Mouse (Mus musculus) lung, adult 18-20 months (tissue): ENCODE data around the gene 4930432K21Rik.

Source experiments
- DNase-seq, 2 experiments: peaks; one replicate each; pipeline ENCODE4 v3.0.0; 2022; ENCODE audit warnings: mixed read lengths in 2 of 2

The 4930432K21Rik gene

DNA sequence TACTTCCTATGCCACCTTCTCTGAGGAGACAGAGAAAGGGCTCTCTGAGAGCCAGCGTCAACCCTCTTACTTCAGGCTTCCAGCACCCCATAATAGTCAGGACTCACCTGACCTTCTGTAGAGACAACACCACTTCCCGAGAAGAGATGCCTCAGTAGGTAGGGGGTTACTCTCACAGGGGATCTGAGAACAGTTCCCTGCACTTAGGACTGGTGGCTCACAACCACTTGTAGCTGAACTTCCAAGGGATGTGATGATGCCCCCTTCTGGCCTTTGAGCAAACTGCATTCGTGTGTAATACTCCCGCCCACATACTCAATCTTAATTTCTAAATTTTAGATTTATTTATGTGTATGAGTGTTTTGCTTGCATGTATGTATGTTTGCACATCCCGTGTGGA lies 45.7 kb downstream of the 4930432K21Rik start:
- peak in 1 of 2 experiments; percentile 23 for DNase-seq

DNA sequence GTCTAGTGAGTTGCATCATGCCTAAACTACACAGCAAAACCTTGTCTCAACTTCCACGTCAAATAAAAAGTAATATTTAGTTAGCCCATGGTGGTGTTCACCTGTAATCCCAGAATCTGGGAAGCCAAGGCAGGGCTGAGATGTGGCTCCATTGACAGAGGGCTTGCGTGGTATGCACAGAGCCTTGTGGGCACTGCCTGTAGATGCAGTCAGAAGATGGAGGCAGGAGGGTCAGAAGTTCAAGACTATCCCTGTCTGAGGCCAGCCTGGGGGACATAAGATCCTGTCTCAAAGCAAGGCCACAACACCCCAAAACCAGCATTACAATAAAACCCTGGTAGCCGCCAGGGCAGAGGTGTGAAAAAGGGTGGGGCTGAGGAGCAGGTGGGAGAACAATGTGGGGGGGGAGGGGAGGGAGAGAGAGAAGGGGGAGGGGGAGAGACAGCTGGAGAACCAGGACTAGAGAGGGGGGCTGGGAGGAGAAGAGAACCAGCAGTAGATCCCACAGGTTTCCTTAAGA lies 46.5 kb downstream of the 4930432K21Rik start:
- no peak for DNase-seq

DNA sequence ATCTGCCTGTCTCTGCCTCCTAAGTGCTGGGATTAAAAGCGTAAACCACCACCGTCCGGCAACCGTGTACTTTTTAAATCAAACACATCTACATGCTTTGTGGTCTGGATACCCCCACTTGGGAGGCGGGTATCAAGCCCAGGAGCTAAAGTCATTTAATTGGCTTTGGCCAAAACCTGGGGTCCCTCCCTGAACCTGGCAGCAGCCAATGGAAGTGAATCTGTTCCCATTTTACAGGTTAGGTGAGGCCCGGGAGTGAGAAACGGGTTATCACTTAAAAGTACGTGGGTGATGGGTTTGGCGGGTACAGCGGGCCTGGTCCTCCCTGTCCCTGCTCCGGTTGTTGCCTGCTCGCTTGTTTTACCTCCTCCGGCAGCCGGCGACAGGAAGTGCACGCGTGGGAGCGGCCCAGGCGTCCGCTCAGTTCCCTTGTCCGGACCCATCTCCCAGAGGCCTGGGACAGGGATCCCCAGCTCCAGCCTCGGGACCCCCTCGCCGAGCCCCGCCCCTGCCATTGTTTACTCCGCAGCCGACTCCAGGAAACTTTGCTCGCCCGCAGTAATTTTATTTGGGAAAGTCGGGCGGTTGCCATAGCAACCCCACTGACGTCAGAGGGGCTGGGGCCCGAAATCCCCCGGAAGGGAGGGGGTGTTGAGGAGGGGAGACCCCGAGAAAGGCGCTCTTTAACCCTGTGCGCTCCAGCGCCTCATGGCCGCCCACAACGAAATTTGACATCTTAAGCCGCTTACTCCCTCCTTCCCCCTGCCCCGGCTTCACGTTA lies 49.5 kb downstream of the 4930432K21Rik start:
- DNase-seq = peak; percentile 92 to 96

DNA sequence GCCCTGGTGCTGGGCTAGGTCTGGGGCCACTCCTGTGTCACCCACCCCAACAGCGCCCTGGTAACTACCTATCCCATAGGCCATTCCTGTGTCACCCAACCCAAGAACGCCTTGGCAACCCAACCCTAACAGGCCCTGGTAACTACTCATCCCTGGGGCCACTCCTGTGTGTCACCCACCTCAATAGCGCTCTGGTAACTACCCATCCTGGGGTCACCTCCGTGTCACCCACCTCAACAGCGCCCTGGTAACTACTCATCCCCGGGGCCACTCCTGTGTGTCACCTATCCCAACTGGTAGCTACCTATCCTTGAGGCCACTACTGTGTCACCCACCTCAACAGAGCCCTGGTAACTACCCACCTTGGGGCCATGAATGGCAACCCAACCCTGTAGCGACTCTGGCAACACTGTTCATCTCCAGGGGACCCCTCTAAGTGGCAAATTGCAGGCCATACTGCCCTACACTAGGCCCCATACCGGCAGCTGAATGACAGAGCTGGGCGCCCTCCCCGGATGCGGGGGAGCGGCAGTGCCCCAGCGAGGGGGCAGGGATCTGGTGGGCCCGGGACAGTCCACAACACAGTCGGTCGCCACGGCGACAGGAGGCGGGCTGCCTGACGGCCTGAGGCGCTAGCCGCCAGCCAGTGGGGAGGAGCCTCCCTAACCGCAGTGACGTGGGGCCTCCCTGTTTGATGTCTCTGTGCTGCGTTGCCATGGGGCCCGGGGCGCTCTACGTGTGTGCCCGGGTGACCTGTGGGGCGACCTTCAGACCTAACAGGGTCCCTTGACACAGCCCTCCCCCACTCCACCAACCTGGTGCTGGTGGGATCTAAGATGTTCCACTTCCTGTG lies 50.3 kb downstream of the 4930432K21Rik start:
- peak; percentile 97 to 99 for DNase-seq

DNA sequence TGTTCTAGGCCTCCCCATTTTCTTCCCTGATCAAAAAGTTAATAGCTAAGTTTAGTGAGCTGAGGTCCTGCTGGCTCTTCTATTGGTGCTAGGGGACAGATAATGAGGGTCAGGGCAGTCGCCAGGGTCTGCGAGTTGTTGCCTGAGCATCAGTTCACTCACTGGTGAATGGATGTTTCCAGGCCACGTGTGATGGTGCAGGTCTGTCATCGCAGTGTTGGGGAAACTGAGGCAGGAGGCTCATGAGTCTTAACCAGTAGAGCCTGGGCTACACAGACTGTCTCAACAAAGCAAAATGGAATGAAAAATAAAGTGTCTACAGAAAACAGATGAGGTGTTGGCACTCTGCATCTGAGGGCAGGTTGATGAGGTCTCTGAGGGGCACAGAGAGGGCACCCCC lies 51.0 kb downstream of the 4930432K21Rik start:
- DNase-seq = no peak

DNA sequence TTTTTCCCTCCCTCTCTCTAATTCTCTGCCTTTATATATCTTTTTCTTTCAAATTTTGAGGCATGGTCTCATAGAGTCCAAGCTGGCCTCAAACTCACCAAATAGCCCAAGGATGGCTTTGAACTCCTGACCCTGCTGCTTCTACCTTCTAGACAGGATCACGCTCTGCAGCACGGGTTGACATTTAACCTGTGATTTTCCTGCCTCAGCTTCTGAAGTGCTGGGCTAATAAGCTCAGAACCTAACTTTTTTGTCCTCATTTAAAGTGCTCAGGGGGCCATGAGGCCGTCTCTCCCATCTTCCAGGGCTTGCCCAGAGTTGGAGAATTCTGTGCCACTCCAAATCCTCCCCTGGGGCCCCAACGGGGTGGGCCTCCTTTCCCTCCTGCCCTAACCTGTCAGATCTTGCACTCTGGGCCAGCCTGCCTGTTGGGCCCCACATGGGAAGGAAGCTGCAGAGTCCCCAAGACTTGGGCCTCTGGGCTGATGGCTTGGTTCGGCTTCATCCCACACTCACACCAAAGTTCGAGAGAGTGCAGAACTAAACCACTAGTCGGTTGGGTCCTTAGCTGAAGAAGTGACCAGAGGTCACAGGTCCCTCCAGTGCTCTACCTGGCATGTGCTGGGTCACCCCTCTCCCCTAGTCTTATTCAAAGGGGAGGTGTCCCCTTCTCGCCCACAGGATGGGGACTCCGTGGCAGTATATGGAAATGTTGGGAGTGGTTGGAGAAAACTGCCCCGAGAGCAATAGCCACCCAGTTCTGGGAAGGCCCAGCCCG lies 51.7 kb downstream of the 4930432K21Rik start:
- DNase-seq = no peak

DNA sequence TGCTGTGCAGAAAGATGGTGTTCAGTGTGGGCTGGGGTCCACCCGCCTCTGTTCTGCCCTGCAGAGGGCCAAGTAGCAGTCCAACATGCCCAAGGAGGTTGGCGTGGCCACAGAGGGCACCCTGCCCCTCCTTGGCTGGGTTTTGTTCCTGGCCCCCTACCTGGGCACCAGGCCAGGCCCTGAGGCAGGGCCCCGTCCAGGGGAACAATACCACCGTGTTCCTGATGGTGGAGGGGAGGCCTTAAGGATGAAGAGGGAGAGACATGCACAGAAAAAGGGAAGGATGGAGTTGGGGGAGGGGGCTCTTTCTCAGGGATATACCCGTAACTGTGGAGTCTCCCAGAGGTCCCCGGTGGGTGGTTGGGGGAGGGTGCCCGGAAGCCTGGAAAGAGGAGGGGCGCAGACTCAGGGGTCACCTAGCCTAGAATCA lies 52.3 kb downstream of the 4930432K21Rik start:
- DNase-seq = no peak

DNA sequence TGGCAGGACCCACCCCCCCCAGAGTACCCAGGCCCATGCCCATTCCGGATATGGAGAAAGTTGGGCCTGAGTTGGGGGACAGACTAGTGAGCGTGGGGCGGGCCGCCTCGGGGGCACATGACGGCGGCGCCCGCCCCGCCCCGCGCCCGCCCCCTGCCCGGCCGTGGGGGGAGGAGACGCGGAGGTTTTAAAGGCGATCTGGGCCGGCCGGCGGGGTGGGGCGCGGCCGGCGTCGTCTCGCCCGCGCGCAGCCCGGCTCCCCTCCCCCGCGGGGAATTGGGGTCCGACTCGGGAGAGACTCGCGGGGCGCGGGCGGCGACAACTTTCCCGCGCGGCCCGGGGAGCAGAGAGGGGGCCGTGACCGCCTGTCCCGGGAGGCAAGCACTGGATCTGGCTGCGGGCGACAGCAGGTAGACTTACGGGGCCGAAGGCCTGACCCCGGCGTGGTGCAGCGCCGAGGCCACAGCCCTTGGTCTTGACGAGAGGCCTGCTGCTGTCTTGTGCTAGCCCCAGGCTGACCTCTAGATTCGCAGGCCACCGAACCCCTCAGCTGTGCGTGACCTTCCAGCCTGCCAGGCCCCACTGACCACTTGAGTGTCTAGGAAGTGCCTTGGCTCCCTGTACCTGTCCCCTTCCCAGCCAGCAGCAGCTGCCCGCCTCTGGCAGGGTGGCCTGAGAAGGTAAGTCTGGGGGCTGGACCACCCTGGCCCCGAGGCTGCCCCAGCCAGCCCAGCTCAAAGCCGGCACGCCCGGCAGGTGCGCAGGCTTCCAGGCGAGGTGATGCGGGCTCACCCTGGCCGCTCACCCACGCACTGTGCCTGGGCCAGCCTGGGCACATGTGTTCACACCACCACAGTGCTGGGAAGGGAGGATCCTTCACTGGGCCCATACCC lies 53.1 kb downstream of the 4930432K21Rik start:
- DNase-seq = peak; percentile 88 to 91

DNA sequence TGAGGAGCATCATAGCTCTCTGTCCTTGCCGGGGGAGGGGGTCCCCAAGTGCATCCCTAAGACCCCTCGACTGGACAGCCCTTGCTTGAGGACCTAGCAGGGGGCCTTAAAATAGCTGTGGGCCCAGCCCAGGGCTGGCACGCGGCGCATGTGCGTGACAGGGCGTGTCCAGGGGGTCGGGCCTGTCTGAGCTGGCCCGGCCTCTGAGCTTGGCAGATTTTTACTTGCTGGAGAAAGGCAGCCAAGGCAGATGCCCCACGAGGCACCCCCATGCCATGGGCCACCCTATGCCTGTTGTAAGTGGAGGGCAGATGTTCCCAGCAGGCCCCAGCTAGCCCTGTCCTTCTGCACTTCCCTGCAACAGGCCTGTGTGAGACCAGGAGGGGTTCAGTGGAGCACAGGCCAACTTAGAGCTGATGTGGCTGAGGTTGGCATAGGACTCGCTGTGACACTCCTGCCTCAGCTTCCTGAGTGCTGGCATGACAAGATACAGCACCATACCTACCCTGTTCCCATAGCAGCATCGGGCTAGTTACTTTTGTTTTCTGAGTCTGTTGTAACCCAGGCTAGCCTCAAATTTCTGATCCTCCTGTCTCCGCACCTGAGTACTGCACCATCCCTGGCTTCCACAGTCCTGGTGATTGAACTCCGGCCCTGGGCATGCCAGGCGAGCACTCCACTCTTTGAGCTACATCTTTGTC lies 53.9 kb downstream of the 4930432K21Rik start:
- DNase-seq = peak; percentile 88 to 91

DNA sequence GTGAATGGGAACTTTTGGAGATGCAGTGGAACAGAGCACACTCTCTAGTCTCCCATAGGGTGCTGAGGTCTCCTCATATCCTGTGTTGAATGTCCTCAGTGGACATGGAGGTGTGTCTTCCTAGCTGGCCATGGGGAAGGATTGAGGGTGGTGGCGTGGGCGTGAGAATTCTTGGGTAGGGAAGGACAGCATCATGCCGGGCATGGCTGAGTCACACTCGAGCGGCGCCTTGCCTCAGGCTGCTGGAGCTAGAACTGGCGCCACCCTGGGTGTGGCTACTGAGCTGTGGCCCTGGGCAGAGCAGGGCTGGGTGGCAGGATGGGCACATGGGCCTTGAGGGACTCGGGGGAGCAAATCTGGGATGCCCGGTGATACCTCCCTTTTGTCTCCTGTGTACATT lies 54.6 kb downstream of the 4930432K21Rik start:
- peak; percentile 89 to 92 for DNase-seq

DNA sequence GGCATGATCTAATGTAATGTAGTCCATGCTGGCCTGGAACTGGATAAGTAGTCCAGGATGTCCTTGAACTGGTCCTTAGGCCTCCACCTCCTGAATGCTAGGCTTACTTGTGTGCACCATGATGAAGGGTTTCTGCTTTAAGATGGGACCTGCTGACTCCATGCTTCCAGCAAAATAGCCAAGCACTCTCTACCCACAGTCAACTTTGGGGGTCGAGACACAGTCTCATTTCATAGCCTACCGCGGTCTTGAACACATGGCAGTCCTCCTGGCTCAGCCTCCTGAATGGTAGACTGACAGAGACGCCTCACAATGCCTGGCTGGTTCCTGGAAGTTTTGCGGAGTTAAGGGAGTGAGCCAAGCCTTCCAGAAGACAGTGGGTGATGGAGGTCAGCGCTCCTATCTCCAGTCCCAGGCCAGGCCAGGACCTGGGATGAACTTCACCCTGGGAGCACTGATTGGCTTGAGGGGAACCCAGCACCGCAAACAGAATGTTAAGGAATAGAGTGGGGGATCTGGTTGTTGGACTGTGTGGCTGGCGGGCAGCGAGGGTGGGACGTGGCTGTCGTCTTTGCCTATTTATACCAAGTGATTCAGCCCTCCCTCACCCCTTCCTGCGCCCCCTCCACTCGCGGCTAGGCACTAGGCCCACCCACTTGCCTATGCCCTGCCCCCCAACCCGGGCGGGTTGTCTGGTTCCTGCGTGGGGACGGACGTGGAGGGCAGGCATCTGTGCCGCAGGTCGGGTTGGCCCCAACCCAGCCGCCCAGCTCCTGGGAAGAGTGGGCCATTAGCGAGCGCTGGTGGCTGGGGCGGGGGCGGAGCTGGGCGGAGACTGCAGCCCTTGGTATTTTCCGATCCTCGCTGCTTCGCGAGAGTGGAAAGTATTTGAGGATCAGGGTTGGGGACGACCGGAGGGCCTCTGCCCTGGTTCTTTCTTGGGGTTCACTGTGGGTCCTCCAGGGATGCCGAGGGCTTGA lies 55.4 kb downstream of the 4930432K21Rik start:
- DNase-seq = peak; percentile 92 to 95

DNA sequence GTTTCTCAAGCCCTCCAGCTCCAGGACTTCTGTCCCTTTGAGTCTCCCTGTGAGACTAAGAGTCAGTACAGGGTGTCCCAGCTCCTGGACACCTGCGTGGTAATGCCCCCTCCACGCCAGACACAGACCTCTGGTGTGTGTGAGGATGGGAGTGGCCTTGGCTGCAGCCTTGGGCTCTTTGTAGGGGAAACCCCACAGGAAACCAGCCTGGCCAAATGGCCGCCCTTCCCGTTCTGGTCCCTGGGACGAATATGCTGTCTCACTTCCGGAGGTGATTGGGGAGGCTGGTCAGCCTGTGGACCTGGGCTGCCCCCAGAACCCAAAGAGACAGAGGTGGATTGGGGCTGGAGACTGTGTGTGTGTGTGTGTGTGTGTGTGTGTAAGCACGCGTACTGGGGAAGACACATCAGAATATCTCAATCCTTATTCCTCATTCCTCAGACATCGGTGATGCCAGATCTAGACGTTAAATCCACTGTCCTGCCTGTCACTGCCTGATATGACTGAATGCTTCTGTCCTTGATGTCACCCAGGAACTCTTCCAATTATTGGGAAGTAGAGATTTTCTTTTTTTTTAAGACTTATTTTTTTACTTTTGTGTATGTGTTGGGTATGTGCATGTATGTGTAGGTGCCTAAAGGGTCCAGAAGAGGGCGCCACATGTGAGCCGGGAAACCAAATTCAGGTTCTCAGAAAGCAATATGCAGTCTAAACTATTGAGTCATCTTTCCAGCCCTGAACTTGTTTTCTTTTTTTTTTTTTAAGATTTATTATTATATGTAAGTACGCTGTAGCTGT lies 56.3 kb downstream of the 4930432K21Rik start:
- peak; percentile 87 to 90 for DNase-seq

DNA sequence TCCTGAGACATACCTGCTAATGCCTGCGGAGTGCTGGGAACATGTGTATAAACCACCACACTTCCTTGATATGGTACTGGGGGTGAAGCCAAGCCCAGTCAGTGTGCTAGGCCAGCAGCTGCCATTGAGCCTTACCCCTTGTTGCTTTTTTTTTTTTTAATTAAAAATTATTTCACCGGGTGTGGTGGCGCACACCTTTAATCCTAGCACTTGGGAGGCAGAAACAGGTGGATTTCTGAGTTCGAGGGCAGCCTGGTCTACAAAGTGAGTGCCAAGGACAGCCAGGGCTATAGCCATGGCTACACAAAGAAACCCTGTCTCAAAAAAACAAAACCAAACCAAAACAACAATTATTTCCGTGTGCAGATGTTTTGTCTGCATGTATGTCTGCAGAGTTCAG lies 57.2 kb downstream of the 4930432K21Rik start:
- DNase-seq = no peak

DNA sequence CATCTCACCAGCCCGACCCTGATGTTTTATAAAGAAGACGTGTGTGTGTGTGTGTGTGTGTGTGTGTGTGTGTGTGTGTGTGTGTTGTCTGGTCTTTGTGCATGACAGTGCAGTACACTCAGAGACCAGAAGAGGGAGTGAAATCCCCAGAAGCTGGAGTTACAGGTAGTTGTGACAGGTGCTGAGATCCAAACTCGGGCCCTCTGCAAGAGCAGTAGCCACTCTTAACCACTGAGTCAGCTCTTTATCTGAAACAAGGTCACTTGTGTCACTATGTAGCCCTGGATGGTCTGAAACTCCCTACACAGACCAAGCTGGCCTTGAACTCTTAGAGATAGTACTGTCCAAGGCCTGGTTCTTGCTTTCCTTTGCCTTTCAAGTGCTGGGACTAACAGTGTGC lies 58.8 kb downstream of the 4930432K21Rik start:
- no peak for DNase-seq

DNA sequence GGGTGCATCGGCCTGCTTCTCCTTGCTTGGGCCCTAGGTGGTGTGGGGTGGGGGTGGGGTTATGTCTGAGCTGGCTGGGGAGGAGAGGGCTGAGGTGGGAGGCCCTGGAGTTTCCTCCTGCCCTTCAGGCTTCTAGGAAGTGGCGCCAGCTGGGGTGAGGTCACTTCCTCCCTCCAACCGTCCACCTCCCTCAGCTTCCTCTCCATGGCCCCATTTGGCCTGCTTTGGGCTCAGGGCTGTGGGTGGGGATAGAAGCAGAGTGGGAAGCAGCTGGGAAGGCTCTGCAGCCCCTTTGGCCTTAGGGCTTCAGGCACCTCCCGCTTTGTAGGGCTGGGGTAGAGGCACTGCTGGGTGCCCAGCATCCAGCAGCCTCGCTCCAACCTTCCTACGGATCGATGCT lies 60.0 kb downstream of the 4930432K21Rik start:
- peak; percentile 85 for DNase-seq

DNA sequence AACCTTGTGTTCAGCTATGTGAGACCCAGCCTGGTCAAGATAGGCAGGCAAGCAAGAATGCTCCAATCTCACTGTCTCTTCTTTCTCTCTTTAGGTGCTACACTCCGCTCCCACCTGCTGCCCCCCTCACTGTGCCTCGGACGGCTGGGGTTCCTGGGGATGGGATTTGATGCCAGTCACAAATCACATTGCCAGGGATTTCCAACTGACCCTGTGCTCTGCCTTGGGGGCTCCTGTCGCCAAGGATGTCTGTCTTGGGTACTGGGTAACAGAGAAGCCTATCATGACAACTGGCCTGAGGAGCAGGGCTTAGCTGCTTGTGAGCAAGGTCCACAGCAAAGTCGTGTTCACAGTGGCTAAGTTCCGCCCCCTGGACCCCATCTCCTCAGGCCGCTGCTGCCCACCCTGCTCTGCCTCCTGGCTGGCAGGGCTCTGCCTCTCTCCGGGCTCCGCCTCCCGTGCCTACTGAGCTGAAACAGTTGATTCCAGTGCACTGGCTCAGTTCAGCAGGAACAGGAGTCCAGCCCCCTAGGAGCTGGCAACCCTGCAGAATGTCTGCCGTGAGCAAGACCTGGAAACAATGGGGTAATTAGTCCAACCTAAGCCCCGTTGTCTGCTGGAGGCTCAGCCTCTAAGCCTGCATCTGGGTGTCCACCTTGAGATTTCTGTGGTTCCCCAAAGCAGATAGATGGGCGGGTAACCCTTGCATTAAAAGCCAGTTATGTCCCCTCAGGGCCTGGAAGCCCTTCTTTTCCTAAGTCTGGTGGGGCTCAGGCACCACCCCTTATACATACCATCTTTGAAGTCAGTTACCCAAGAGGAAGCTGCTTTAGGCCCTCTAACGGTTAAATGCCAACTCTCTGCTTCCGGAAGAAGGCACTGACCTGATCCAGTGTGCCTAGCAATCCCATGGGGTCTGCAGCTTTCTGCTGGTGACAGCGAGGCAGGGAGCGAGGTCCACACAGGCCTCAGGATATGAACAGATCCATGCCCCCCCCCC lies 60.9 kb downstream of the 4930432K21Rik start:
- no peak for DNase-seq

DNA sequence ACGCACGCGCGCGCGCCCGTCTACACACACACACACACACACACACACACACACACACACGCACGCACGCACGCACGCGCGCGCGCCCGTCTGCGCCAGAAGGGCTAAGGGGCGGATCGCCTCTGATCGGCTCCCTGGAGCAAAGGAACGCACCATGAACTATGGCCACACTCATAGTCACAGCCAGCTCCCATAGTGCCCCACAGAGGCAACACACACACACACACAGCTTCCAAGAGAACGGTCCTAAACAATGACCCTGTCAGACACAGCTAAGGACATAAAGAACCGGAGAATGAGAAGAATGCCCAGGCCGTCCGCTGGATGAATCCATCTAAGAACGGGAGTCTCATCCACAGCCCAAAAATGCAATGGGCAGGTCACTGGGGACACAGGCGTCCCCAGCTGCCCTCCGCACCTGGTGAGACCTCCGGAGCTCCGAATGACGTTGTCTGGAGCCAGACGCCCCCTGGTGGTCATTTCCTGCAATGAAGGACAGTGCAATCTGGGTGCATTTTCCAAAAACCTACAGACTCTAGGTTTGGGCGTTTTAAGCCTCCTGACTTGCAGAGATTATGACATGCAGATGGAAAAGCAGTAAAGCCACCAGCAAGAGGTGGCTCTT lies 62.5 kb downstream of the 4930432K21Rik start:
- DNase-seq = peak; percentile 68 to 76
